Mouse (Mus musculus): ENCODE data around the gene Pth2r. TPM values are rescaled to one million over a fixed set of nuclear protein-coding genes. Genes with fewer than 3 reads are reported as not detected.
A peak's percentile ranks its signal among the peaks of the same experiment; 100 is the strongest.

Pth2r gene
- total RNA-seq (2021) = 1 to 10 TPM; 1.7 to 2.2 TPM

- DNase-seq (ENCODE audit: low spot score in 2 of 2) = no peak
- intact Hi-C loops (cut with DNase I) = loop anchor here (5.0 kb wide), 1 partner anchor 821 kb away; no protein-coding TSS in a partner anchor
Observed at GRCm38 (mm10) chr1:65281756-65282155, at the start of gene Pth2r. Gene Pth2r, plus strand, starts transcription at chr1:65282056.

GRCm38 (mm10) chr1:65237712-65238111, 44.1 kb upstream of the Pth2r start:
- intact Hi-C loops (cut with DNase I) = no loop called here
- DNase-seq (ENCODE audit: low spot score in 2 of 2) = no peak

GRCm38 (mm10) chr1:65245637-65246036, 36.2 kb upstream of the Pth2r start:
- DNase-seq (ENCODE audit: low spot score in 2 of 2) = no peak
- intact Hi-C loops (cut with DNase I) = no loop called here

- no peak for DNase-seq (ENCODE audit: low spot score in 2 of 2)
- intact Hi-C loops (cut with DNase I) = loop anchor here (5.0 kb wide), 1 partner anchor 822 kb away; no protein-coding TSS in a partner anchor
Observed at GRCm38 (mm10) chr1:65280461-65280860, 1.4 kb upstream of the Pth2r start.

DNA sequence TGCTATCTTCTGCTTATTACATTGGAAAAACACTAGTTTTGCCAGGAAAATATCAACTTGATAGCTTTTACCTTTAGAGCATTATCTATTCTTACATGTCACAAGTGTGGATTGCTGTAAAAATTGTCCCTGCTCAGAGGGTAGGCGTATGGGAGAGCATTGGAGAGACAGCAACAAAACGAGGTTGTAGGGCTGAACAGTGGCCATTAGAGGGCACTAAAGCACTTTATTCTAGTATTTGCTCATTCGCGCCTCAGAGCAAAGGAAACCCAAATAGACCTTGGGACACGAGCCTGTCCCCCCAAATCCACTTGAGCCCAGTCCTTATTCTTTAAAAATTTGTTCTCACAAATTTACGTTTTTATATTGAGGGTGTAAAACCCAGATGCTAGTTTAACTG, 910 bp downstream of the Pth2r start:
- DNase-seq (ENCODE audit: low spot score in 2 of 2) = peak; percentile 18 to 51
- intact Hi-C loops (cut with DNase I) = loop anchor here (5.0 kb wide), 1 partner anchor 820 kb away; no protein-coding TSS in a partner anchor

DNA sequence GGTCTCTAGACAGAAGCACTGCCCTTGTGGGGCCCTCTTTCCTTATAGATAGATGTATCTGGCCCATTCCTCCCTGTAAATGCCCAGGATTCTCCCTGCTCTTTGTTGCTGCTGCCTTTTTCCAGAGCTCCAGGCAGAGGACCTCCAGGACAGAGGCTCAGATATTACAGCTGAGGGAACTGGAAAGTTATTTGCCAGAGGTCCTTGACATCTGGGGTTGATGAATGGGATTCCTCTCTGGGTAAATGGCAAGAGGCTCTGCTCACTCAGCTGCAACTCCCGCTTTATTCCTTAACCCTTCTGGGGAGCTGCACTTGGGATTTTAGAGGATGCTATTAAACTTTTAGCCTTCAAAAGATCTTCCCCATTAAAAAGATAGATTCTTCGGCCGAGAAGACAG, 26.6 kb downstream of the Pth2r start:
- DNase-seq (ENCODE audit: low spot score in 2 of 2) = no peak
- intact Hi-C loops (cut with DNase I) = no loop called here

DNA sequence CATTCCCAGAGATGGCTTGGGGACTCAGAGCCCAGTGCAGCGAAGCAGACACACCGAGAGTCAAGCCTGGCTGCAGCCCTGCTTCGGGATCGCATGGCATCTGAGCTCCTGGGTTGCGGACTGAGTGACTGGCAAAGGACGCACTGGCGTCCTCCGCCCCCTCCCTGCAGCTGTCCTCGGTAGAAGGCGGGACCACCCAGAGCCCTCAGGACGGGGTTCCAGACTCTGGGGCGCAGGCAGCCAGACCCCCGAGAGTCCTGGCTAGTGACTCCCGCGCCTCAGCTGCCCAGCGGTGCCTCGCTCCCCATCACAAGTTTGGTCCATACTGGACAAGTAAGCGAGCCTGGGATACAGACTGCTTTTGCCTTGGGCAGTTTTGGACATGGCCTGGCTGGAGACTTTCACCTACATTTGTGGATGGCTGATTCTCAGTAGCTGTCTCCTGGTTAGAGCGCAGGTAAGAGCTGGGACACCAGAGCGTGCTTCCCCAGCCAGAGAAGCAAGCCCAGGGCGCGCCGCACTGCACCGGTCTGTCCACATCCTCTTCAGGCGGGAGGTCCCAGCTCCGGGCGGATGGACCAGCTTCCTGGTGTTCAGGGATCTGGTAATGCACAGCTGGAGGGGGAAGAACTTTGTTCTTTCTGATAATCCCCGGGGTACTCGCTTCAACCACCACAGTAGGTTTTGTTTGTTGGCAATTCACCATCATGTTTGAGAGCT, 29.5 kb downstream of the Pth2r start:
- intact Hi-C loops (cut with DNase I) = loop anchor here (10.0 kb wide), 1 partner anchor 333 kb away; no protein-coding TSS in a partner anchor
- DNase-seq (ENCODE audit: low spot score in 2 of 2) = peak in 1 of 2 experiments; percentile 21

GRCm38 (mm10) chr1:65312118-65312517, 30.3 kb downstream of the Pth2r start:
- intact Hi-C loops (cut with DNase I) = loop anchor here (2.0 to 10.0 kb wide), 2 partner anchors 333 to 787 kb away; no protein-coding TSS in a partner anchor
- DNase-seq (ENCODE audit: low spot score in 2 of 2) = no peak

DNA sequence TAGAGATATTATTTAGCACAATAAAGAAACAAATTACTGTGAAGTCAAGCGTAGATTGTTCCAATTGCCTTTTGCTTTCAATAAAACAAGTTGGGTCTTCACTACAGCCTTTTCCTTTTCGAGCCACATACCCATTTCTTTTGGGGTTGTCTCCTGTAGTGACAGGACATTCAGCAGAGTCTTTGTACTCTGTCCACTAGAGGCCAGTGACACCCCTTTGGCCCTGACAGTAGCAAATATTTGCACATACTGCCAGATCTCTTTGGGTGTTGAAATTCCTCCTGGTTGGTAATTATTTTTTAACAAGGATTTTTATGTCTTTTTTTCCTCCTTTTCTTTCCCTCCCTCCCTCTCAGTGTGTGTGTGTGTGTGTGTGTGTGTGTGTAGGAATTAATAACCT, 31.0 kb downstream of the Pth2r start:
- intact Hi-C loops (cut with DNase I) = loop anchor here (2.0 to 10.0 kb wide), 2 partner anchors 332 to 786 kb away; no protein-coding TSS in a partner anchor
- no peak for DNase-seq (ENCODE audit: low spot score in 2 of 2)

DNA sequence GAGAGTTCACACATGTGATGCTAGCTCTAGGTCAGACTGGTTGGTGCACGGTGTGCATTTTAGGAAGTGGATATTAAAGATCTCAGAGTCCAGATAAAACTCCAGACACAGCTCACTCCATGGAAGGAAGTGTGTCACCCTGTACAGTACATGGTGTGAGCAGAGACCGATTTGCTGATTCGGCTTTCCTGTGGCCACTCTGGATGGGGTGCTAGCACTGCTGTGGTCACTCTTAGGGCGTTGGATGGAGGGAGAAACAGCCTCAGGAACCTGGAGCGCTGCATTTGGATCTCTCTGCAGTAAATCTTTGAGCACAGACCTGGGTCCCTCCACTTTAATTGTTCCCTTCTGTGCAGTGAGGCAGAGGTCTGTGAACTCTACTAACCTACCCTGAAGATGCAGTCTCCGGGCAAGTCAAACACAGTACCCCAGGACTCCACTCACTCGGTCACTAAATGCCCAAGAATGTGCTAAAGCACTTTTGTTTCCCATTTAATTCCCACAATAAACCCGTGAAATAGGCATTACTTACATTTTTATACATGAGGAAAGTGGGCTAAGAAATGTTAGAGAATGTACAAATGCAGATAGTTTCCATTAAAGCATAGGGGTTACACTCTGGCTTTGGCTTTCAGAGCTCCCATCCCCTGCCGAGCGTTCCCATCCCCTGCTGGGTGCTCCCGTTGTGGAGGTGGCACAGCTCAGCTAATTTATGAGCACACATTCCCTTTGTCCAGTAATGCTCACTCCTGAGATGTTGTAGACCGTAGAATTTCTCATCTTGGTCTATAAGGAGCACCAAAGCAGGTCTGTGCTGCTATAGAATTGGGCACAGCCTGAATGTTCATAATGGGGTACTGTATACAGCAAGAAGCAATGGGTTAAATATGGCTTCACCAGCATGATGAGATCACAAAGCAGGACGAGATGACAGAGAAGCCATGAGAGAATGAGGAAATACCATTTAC, 32.5 kb downstream of the Pth2r start:
- intact Hi-C loops (cut with DNase I) = loop anchor here (10.0 kb wide), 1 partner anchor 330 kb away; no protein-coding TSS in a partner anchor
- no peak for DNase-seq (ENCODE audit: low spot score in 2 of 2)

GRCm38 (mm10) chr1:65315022-65315407, 33.2 kb downstream of the Pth2r start:
- no peak for DNase-seq (ENCODE audit: low spot score in 2 of 2)
- intact Hi-C loops (cut with DNase I) = loop anchor here (10.0 kb wide), 1 partner anchor 330 kb away; no protein-coding TSS in a partner anchor

- peak; percentile 58 to 70 for DNase-seq (ENCODE audit: low spot score in 2 of 2)
- intact Hi-C loops (cut with DNase I) = loop anchor here (5.0 to 10.0 kb wide), 2 partner anchors 118 to 211 kb away; no protein-coding TSS in a partner anchor
Observed at GRCm38 (mm10) chr1:65334026-65334425, 52.2 kb downstream of the Pth2r start.

- DNase-seq (ENCODE audit: low spot score in 2 of 2) = no peak
- intact Hi-C loops (cut with DNase I) = loop anchor here (10.0 kb wide), 1 partner anchor 207 kb away; no protein-coding TSS in a partner anchor
Observed at GRCm38 (mm10) chr1:65337768-65338167, 55.9 kb downstream of the Pth2r start.

DNA sequence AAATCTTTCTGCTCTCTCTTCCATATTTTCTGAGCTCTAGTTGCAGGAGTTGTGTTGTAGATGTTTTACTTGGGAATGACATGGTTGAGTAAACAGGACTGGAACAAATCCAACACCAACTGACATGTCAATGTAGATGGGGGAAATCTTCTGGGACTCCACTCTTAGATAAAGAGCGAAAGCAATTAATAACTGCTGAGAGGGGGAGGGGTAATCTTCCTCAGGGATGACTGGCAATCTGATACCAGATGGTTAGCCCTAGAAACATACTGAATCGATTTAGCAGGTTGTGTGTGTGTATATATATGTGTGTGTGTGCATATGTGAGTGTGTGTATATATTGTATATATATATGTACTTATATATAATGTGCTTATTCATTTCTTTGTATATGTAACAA, 58.4 kb downstream of the Pth2r start:
- DNase-seq (ENCODE audit: low spot score in 2 of 2) = no peak
- intact Hi-C loops (cut with DNase I) = no loop called here

DNA sequence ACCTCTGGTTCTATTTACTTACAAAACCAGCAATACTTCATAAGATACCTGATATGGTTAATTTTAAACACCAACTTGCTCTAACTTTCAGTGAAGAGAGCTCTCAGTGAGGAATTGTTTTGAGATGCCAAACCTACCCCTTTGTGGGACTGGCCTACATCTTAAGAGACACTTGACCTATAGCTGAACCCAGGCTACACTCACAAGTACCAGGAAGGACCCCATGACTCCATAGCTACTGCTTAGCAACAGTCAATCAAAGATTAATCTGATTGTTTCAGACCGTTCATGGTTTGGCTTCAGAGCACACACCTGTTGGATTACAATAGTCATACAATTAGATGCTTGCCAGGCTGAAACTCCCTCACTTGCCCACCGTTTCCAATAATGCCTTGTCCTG, 71.1 kb downstream of the Pth2r start:
- intact Hi-C loops (cut with DNase I) = no loop called here
- DNase-seq (ENCODE audit: low spot score in 2 of 2) = no peak

- intact Hi-C loops (cut with DNase I) = no loop called here
- no peak for DNase-seq (ENCODE audit: low spot score in 2 of 2)
Observed at GRCm38 (mm10) chr1:65354153-65354552, 72.3 kb downstream of the Pth2r start.

DNA sequence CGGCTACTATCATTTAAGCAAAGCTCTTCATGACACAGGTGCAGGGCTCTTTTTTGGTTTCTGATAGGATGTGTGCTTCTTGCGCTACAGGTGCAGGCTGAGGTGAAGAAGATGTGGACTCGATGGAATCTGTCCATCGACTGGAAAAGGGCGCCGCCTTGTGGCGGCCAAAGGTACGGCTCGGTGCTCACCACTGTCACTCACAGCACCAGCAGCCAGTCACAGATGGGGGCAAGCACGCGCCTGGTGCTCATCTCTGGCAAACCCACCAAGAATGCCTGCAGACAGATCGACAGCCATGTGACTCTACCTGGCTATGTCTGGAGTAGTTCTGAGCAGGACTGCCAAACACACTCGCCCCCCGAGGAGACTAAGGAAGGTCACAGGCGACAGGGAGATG, 106.5 kb downstream of the Pth2r start:
- peak; percentile 13 to 16 for DNase-seq (ENCODE audit: low spot score in 2 of 2)

GRCm38 (mm10) chr1:65389621-65390020, 107.8 kb downstream of the Pth2r start:
- intact Hi-C loops (cut with DNase I) = no loop called here
- DNase-seq (ENCODE audit: low spot score in 2 of 2) = no peak

More for the DNA sequence above, 106.5 kb downstream of the Pth2r start:
- intact Hi-C loops (cut with DNase I) = no loop called here

GRCm38 (mm10) chr1:65407441-65407840, 125.6 kb downstream of the Pth2r start:
- DNase-seq (ENCODE audit: low spot score in 2 of 2) = no peak
- intact Hi-C loops (cut with DNase I) = no loop called here

DNA sequence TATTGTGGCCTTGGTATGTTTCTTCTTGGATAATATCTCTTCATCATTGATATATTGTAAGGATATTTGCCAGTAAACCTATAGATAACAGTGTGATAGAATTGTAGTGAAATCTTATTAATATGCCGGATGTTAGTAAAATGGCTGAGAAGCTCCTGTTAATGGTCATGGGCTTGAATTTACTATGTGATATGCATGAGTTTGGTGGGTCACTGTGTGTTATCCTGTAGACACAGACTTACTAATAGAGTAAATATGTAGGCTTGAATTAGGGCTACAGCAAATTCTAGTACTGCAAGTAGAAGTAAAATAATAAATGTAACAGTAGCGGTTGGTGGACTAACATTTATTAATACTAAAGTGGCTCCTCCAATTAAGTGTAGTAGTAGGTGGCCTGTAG, 139.1 kb downstream of the Pth2r start:
- no peak for DNase-seq (ENCODE audit: low spot score in 2 of 2)
- intact Hi-C loops (cut with DNase I) = no loop called here

Data from left cerebral cortex, postnatal 36 days (tissue).